Mouse (Mus musculus): ENCODE data around the gene Ppfia1.

Gene Ppfia1

DNA sequence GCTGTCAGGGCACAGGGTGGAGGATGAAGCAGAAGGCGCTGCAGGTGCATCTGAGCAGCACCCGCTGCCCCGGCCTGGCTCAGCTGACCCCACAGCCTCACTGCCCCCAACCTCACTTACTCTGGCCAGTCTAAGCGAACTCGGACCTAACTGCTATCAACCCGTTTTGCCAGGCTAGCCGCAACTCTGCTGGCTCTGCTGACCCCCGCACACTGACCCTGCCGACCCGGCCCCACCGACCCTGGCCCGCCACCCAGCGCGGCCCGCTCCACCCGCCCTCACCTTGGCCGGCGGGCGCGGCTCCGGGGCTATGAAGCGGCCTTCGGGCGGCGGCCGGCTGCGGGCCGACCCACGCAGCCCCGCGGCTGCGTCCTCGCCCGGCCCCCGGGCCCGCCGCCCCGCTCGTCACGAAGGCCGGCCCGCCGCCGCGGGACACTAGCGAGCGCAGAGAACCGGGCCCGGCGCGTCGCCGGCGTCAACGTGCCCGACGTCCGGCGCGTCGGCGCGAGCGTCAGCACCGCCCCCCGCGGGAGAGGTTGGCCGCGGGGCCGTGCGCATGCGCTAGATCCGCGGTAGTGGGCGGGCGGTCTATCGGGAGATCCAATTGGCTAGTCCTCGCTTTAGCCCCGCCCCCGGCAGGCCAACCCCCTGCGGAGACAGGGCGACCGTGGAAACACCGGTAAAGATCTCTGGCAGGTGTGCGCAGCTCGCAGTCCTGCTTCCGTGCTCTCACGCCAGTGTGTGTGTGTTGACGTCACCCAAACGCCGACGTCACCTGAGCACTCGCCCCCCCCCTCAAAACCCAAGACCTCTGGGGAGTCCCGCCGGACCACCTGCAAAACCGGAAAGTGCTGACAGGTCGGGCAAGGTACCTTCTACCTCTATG is at the start of gene Ppfia1:
Ppfia1 (minus strand) TSS at position 493 of the 886 bp plus-strand sequence.
- DNase-seq: peak; percentile 100

DNA sequence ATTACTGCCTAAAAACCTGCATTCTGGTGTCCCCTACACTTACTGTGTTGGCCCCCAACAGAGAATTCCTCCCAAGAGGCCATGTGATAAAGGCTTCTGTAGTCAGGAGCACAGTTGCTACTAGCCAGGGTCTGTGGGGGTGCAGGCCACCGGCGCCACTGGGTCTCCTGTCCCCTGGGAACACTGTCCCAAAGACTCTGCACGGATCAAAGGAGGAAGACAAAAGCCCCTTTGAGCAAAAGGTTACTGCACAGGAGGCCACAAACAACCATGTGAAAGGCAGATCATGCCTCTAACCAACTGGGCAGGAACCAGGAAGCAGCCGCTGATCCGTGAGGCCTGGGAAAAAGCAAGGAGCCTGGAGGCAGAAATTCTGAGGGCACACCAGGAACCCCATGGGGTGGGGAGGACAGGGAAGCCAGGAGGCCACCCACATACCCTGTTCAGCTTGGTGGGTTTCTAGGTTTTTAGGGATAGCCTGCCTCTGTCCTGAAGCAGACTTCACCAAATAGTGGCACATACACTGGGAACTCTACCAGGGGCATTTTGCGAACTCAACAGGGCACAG is 46.9 kb upstream of the Ppfia1 start:
- no peak for DNase-seq

DNA sequence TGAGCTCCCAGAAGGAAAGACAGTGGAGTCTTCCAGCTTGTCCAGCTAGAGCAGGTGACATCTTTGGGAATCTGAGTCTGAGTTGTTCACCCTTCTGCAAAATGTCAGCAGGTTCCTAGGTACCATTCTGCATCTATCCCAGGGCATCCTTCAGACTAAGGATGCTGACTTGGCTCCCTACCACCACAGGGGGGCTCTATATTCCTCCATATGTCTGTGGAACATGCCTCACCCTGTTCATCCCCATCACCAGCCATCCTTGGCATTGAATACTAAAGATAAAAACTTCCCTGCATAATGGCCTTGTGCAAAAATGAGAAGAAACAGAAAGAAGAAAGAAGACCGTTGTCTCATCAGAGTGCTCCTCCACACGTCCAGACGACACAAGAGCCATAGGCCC is 36.0 kb upstream of the Ppfia1 start:
- DNase-seq: no peak

DNA sequence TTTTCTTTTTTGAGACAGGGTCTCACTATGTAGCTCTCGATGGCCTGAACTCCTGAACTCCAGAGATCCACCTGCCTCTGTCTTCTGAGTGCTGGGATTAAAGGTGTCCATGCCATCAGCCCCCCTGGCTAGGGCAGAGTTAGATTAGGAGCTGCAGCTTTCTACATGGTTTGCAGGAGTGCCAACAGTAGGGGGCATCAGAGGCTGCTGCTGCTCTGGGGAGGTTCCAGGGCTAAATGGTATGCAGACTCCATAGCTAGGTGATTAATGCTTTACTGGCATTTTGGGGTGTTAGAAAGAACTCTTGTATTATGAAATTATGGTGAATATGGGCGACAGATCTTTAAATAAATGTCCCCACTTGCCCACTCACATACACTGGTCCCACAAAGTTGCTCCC is 33.8 kb upstream of the Ppfia1 start:
- DNase-seq: peak; percentile 24 to 35

DNA sequence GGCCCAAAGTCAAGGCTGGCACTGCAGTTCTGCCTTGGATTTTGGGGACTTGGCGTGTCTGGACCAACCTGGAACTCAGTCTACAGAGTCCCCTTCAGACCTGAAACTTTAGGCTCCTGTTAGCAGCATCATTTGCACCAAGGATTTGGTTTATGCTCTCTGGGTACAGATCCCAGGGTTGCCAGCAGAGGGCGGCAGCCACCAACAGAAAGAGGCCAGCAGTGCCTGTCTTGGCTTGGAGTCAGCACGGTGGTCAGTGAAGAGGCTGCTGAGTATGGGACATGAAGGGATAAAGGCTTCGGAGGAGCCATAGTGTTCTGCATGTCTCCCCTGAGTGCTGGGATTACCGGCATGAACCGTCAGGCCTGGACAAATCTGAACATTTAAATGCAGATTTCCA is 32.1 kb upstream of the Ppfia1 start:
- DNase-seq: peak; percentile 66 to 72

DNA sequence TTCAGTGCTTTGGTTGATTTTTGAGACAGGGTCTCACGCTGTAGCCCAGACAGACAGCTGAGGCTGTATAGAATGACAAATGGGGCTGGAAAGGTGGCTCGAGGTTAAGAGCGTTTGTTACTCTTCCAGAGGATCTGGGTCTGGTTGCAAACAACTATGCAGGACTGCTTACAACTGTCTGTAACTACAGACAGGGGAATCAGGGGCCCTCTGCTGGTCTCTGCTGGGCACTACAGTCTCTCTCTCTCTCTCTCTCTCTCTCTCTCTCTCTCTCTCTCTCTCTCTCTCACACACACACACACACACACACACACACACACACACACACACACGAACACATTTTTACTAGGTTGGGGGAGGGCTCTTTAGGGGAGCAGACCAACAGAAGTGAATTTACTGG is 30.1 kb upstream of the Ppfia1 start:
- peak; percentile 45 to 56 for DNase-seq

DNA sequence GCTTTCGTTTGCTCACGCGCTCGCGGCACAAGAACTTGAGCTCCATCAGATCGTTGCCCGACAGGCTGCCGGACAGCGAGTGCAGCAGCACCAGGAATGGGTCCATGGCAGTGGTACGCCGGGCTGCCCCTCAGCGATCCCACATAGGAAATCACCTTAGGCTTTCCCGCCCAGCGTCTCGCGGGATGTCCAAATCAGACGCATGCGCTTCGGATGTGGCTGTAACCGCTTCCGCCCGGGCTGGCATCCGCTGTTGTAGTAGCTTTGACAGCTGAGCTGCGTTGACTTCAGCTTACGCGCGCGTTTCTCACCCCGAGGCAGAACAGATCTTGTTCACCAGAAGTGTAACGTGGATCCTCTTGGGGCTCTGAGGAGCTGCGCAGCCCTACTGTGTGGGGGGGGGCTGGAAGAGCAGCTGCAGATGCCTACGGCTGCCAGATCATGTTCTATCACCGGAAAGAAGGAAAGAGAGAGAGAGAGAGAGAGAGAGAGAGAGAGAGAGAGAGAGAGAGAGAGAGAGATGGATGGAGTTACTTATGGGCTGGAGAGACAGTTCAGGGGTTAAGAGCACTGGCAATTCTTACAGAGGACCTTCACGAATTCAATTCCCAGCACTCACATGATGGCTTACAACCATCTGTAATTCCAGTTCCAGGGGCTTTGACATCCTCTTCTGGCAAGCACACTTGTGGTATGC is 28.9 kb upstream of the Ppfia1 start, which contains the start of gene Fadd:
Fadd (minus strand) TSS at position 180 of the 697 bp plus-strand sequence.
- peak; percentile 94 for DNase-seq

DNA sequence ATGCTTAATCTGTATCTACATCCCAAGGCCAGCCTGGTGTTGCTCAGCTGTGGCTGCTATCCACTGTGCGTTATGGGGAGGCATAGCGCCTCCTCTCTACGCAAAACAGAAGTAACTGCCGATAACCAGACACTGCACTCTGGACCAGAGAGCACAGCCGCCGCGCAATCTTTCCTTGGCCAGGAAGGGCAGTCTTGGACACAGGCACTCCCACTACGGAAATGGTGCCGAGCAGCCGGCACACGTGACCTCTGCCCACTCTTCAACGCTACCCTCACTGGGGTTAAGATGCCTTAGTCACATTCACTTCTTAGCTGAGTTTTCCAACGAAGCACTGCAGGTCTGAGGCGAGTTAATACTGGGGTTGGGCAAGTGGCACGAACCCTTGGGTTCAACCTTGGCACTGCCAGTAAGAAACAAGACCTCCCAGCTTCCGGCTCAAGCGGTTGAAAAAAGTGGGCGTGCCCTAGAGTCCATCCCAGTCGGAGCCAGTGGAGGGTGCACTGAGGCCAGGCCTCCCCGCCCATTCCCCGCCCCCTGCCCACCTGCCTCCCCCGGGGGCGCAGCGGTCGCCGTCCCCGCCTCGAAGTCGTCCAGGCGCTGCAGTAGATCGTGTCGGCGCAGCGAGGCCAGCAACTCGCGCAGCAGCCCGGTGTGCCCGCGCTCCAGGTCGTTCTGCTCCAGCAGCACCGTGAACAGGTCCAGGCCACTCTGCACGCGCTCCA is 28.2 kb upstream of the Ppfia1 start:
- peak; percentile 42 to 48 for DNase-seq

DNA sequence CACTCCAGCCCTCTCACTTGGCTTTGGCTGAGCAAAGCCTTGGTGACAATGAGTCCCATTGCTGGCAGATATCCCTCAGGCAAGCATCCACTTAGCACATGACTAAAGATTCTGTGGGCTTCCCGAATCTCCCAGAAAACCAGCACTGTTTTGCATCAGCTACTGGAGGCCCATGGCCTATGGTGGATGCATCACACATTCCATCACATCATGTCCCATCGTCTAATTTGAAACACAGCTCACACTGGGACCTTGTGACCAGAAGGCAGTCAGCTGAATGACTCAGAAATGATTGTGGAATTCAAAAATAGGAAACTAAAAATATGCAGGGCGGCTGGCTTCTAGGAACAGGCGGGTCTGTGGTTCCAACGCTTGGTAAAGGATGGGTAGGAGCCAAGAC is 24.3 kb upstream of the Ppfia1 start:
- DNase-seq: no peak

DNA sequence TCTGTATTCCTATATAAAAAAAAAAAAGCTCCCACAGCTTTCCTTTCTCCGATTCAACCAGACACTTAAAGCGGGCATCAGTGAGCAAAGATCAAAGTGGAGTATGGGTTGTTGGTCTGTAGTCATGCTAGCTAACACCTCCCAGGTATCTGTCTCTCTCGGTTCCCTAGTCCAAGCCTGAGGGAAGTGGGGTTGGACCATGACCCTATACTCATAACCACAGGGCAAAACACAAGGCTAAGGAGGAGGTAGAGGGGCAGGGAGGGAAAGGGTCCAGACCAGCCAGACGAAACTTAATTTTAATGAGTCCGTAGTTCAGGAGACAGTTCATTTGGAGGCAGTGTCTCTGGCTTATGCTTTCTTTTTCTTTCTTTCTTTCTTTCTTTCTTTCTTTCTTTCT is 18.7 kb upstream of the Ppfia1 start:
- DNase-seq: no peak

DNA sequence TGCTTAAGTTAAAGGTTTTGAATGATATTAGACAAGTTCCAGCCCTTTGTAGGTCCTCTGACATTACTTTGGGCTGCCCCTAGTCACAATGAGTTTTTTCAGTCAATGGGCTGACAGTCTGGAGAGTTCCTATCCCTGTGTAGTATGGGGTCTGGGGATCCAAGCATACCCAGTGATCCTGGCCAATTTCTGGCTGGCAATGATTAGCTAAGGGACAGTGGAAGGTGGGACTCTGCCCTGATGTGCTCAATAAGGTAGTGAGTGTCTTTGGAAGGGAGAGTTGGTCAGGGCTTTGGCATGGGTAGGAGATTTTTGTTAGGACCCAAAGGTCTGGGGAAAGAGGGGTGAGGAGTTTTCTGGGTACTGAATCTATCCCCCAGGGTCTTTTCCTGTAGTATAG is 18.1 kb upstream of the Ppfia1 start:
- no peak for DNase-seq

DNA sequence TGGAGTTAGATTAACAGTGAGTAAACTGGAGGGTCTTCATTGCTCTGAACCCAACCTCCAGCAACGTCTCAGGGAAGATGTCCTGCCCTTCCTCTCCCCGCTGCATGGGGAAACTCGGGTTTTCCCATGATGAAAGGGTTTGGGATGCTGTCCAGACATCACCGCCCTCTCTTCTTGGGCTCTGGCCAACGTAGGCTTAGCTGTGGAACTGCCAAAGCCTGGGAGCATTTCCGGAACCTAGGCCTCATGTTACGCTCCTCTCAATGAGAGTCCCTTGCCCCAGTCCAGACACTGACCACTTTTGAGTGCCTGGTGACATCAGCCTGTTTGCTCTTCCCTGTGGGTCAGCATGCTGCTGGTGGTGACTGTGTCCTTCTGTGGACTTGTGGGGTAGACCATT is 15.9 kb upstream of the Ppfia1 start:
- no peak for DNase-seq

DNA sequence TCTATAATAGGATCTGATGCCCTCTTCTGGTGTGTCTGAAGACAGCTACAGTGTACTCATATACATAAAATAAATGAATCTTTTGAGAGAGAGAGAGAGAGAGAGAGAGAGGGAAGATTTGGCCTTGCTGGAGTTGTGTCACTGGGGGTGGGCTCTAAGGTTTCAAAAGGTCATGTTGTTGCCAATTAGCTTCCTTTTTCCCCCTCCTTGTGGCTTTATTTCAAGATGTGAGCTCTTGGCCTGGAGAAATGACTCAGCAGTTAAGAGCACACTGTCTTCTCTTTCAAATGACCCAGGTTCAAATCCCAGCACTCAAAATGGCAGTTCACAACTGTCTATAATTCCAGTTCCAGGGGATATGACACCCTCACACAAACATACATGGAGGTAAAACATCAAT is 14.6 kb upstream of the Ppfia1 start:
- DNase-seq: no peak

DNA sequence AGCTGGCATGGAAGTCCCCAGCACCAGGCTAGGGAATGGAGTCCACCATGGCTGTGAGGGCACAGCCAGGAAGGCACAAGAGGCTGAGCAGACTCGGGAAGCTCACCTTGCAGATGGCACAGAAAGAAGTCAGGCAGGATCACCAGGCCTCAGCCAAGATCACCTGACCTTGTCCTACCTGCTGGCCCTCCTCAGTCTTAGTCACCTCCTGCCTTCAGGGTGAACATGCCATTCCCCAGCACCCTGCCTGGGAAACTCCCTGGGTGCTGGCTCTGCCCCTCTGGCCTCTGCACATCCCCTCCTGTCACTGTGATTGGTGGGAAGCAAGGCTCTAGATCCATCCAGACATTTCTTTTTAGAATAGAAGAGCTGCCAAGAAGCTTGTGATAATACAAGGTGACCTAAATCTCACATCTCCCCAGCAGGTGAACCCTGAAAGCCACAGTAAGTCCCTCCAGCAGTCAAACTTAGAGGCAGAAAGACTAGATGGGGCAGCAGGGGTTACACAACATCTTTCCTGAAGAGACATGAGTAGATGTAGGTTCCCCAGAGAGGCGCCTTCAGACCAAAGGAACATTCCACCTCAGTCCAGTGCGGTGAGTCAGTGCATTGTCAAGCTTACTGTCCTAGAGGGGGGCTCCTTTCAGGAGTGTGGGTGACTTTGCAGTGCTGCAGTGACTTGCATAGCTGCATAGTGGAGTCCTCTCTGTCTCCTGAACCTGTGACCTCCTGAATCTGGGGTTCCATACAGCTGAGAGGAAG is 13.6 kb upstream of the Ppfia1 start:
- DNase-seq: no peak

DNA sequence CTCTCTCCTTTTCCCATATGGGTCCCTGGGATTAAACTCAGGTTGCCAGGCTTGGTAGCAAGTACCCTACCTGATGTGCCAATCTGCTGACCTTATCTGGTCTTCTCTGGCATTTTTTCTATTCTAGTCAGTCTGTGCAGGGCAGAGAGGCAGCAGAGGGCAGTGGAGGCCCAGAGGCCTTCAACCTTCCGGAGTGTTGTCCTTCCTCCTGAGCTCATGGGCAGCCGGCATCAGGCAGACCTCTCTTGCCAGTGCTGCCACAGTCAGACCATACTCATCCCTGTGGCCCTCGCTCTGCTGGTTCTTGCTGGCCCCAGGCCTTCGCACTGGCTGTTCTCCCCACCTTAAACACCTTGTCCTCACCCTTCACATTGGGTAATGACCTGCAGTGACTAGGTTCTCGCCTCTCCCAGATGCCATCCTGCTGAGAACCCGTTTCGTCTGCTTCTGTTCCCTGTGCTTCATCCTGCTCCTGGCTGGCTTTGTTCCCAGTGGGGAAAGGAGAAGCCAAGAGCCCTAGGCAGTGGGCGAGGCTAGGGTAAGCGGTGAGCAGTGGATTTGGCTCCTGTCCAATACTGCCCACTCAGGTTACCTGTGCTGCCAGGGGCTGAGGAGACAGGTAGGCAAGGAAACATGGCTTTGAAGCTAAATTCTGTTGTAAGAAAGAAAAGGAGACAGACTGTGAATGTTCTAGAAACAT is 10.1 kb upstream of the Ppfia1 start:
- DNase-seq: no peak

DNA sequence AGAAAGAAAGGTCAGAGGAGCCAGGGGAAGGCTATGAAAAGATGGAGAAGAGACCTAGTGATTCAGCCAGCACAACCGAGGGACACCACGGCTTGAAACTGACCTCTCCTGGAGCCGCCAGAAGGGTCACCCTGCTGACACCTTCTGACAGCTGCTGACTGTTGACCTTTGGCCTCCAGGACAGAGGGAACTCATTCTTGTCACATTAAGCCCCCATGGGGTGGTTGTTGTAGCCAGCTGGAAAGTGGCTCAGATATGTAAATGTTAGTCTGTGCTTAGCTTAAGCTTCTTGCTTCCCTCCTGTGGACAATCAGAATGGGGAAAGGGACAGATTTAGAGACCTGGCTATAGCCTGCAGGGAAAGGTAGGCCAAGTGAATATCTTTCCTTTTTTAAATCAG is 8.5 kb upstream of the Ppfia1 start:
- no peak for DNase-seq

DNA sequence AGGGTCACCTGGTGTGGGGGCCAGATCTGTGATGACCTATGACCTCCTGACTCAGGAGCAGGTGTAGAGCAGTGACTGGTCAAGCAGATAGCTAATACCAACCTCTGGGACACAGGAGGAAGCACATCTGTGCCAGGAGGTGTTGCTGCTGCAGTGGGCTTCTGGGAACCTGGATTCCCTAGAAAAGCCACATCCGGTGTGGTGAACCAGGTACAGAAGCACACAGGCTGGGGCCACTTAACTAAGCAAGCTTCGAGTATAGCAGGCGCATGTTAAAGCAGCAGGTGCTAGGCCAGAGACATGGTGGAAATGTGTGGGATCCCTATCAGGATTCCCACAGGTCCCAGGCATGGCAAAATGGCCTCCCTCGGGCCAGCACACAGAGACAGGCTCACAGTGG is 7.1 kb upstream of the Ppfia1 start:
- no peak for DNase-seq

DNA sequence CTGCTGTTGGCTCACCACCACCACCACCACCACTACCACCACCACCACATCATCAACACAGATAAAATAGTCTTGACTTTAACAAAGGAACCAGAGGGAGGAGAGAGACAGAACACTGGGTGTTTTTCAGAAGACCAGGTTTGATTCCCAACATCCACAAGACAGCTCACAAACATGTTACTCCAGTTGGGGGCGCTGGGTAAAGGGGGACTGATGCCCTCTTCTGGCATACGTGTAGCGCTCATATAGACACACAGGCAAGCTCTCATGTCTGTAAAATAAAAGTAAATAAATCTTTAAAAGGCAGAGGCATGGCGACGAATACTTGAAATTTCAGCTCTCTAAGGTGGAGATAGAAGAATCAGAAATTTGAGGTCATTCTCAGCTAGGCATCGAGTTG is 5.0 kb upstream of the Ppfia1 start:
- no peak for DNase-seq

DNA sequence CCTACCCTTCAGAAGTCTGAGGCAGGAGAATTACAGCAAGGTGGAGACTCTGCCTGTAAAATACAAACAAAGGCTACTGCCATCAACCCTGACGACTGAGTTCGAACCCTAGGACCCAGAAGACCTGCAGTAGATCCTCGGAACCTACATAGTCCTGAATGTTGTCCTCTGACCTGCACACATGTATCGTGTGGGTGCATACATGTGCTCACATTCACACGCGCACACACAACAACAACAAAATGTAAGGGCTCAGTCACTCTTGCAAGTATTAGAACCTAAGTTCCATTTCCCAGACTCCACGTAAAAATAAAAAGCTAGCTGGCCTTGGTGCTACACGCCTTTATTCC is 569 bp upstream of the Ppfia1 start:
- no peak for DNase-seq

DNA sequence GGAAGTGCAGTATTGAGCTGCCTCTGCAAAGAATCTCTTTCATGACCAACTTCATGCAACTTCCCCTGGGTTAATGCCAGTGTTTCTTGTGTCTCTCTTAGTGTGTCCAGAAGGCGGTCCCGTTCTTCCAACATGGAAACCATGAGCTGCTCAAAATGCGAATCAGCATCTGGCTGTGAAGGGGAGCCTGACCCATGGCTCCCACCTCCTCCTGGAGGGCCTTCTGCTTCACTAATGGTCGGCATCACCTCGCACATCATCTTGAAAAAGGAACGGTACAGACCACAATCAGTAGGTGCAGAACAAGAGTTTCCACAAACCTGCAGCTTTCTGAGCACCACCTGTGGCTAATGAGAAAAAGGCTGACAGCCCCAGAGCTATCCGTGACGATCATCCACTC is 1.3 kb downstream of the Ppfia1 start:
- no peak for DNase-seq

DNA sequence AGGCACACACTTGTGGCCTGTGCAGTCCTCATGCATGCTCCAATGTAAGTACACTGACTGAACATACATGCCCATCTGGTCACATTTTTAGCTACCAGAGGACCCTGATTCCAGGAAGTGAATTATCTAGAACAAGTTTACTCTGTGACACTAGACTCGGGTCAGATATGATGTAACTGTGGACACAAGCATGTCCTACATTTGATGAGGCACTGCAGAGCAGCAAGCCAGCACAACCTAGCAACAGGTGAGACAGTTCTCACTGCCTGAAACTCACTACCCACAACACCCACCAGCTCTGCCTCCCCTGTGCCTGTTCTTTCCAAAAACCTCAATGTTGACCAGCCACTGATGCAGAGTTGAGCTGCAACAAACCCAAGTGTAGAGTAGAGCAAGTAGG is 2.7 kb downstream of the Ppfia1 start:
- DNase-seq: no peak
